Mouse (Mus musculus): Measurements from ENCODE around the gene Cdkl3.

Cdkl3 gene

DNA sequence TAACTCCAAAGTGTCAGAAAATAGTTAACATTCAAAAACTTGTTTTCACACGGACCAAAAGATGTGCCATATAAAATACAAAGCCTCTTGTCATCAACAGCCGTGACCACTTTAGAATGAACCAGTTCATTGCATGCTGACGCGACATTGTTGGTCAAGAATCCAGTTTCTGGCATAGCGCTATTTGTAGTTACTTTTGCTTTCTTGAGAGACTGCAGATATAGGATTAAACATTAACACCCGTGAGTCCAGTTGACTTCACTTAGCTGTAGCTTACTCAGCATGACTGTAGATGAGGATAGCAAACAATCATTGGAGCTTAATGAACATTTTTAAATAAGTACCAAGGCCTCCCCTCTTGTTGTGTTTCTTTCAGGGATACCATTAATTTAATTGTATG is 118.0 kb downstream of the Cdkl3 start:
- no peak for DNase-seq (ENCODE audit: low spot score)

DNA sequence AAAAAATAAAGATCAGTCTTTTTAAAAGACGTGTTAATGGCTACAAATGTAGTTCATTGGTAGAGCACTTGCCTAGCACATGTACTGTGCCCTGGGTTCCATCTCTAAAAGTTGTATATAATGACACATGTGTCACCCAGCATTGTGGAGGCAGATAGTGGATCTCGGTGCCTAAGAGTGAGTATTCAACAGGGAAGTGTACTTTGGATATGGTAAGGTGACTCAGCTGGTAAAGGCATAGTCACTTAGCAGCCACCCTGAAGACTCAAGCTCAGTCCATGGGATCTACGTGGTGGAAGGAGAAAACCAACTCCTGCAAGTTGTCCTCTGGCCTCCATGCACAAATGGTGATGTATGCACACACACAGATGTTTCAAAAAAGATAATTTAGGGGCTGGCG is 120.4 kb downstream of the Cdkl3 start:
- DNase-seq (ENCODE audit: low spot score): no peak

DNA sequence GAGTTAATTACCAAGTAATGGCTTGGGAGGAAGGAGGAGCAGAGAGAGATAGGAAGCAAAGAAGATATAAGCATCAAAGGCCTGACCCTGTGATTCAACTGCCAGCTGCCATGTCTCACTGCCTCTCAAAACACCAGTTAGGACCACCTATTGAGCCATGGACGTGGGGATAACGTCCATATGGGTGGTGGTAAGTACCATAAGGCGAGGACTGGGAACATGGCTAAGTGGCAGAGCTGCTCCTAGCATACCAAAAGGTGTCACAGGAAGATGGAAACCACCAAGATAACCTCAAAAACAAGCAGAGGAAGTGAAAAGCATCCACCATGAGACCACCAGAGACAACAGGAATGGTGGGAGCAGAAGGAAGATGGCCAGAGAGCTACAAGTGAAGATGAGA is 123.1 kb downstream of the Cdkl3 start:
- DNase-seq (ENCODE audit: low spot score): no peak

DNA sequence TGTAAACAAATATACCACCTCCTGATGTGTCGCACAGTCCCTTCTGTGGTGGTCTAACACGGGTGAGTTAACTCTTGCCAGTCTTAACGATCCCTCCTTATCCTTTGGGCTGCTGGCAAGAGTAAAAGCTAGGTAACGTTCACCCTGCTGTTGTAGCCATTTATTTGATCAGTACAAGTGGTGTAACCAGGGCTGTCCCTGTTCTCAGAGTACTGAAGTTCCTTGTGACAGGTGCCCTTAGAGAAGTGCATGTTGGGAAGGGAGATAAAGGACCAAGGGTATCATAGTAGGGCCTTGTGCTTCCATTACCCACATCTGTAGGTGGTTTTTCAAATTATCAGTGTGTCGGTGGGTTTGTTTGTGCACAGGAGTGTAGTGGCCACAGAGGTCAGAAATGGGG is 123.7 kb downstream of the Cdkl3 start:
- DNase-seq (ENCODE audit: low spot score): no peak

DNA sequence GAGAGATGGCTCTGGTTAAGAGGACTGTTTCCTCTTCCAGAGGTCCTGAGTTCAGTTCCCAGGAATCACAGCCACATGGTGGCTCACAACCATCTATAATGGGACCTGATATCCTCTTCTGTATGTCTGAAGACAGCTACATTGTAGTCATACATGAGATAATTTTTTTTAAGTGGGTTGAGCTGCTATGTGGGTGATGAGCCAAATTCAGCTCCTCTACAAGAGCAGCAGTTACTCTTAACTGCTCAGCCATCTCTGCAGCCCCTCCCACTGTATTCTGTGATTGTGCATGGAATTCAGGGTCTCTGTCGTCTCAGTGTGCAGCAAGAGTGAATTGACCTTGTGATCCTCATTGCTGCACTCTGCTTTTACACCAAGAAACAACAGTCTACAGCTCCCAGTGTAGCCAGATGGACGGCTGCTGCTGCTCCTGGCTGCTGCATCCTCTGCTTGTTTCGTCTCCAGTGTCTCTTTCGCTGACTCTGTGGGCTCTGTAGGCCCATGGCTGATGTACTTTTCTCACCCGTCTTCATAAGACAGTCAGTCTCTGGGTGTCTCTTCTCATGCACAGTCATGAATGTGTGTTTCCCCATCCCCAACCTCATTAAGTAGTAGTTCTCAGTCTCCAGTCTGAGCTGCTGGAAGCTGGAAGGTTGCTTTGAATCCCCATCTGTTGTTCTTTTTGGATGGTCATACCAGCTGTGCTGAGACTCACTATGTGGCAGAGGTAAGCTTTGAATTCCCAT is 124.5 kb downstream of the Cdkl3 start:
- DNase-seq (ENCODE audit: low spot score): no peak

DNA sequence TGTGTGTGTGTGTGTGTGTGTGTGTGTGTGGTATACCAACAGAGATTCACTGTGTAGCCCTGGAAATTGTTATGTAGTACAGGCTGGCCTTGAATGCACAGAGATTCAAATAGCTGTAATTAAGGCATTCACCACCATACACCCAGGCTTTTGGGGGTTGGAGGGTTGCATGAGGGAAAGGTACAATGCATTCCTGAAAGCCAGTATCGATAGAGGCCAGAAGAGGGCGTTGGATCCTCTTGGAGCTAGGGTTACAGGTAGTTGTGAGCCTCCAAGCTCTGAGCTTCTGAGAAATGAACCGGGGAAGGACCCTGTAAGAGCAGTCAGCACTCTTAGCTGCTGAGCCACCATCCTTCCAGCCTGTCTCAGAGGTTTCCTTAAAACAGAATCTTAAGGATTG is 125.2 kb downstream of the Cdkl3 start:
- DNase-seq (ENCODE audit: low spot score): no peak

DNA sequence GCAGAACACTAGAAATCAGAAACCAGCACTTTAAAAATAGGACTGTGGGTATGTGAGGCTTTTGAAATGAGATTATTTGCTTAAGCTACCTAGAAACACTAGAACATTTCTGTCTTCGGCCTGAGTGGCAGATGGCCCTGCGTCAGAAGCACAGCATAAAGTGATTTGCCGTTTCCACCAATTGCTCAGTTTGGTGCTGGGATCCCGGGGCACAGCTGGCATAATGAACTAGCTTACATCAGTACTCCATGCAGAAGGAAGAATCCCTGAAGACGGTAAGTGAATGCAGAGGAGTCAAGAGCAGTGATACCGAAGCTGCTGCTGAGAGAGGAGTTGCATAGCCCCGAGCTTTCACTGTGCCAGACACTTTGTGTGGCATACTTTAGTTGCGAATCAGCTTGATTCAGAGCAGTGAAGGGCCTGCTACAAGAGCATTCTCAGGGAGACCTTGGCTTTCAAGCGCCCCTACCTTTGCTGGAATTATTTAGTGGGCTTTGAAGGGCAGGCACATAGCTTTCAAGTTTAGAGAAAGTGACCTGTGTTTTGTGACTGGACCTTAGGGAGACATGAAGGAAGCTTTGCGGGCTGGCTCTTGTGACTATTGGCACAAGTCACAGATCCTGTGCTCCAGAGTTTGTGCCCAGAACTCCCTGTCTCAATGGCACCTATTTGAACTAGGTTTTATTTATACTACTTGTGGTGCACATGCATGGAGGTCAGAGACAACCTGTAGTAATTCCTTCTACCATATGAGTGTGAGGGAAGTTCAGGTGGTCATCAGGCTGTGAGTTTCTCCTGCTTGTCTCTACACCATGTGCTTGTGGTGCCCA is 125.8 kb downstream of the Cdkl3 start:
- no peak for DNase-seq (ENCODE audit: low spot score)

DNA sequence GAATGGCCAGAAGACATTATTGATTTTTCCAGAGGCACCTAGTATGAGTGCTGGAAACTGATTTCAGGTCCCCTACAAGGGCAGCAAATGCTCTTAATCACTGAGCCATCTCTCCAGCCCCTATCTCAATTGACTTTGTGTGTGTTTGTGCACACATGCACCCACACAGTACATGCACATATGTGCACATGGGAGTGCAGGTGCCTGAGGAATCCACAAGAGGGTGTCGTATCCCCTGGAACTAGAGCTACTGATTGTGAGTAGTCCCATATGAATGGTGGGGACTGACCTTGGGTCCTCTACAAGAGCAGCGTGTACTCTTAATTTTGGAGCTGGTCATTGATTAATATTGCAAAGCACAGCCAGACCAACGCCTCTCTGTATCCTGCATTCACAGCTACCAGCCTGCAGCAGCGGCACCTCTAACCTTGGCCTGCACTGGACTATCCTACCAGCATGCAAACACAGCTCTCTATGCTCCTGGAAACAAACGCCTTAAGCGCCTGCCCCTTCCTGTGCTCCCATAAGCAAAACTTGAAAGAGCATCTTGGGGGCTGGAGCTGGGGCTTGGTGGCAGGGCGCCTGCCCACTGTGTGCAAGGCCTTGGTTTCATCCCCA is 126.5 kb downstream of the Cdkl3 start:
- DNase-seq (ENCODE audit: low spot score): no peak
